Mouse (Mus musculus) myocyte (in vitro differentiated cells): Measurements from ENCODE around the gene Rab36.

Source experiments
- MYOG ChIP-seq, 3 experiments: IDR thresholded peaks; one replicate each; pipeline ENCODE4 v1.6.1; 2011; ENCODE audit warnings: control low read depth in 2 of 3, low read depth in 2 of 3, mild to moderate bottlenecking in 2 of 3; ENCODE audit not compliant: insufficient read length in 2 of 3, control insufficient read depth in 1 of 3, insufficient read depth in 1 of 3
- POLR2A ChIP-seq: IDR thresholded peaks from one replicate; pipeline ENCODE4 v1.6.1; 2011; ENCODE audit warnings: low read depth, mild to moderate bottlenecking, control low read depth, moderate library complexity; ENCODE audit not compliant: insufficient read length
- POLR2AphosphoS2 ChIP-seq: IDR thresholded peaks from one replicate; pipeline ENCODE4 v1.6.1; 2011; ENCODE audit warnings: low read depth, control low read depth; ENCODE audit not compliant: insufficient read length
- SRF ChIP-seq: IDR thresholded peaks from one replicate; pipeline ENCODE4 v1.6.1; 2011; ENCODE audit warnings: low read depth; ENCODE audit not compliant: control insufficient read depth, insufficient read length
- TCF12 ChIP-seq: IDR thresholded peaks from one replicate; pipeline ENCODE4 v1.6.1; 2011; ENCODE audit warnings: mild to moderate bottlenecking, control low read depth; ENCODE audit not compliant: poor library complexity, insufficient read depth, severe bottlenecking
- USF1 ChIP-seq: IDR thresholded peaks from one replicate; pipeline ENCODE4 v1.6.1; 2011; ENCODE audit warnings: low read depth, mild to moderate bottlenecking, control low read depth, moderate library complexity

- TF ChIP-seq POLR2A (no peak), USF1 (no peak), POLR2AphosphoS2 (no peak), SRF (no peak), TCF12 (no peak), MYOG (IDR thresholded peaks at IDR 0.05; ENCODE audit: control insufficient read depth in 1 of 3, insufficient read depth in 1 of 3, insufficient read length in 2 of 3, low read depth in 2 of 3) (no peak)
Observed at GRCm38 (mm10) chr10:75030234-75030633, 6.6 kb upstream of the Rab36 start.
